Mouse (Mus musculus): ENCODE results near the gene Adm. TPM values are rescaled to one million over a fixed set of nuclear protein-coding genes. Genes with fewer than 3 reads are reported as not detected.

Gene Adm
- 23.1 and 29.7 TPM in 2 replicates for polyA plus RNA-seq (2012; rRNA removed; ENCODE audit: low replicate concordance)

DNA sequence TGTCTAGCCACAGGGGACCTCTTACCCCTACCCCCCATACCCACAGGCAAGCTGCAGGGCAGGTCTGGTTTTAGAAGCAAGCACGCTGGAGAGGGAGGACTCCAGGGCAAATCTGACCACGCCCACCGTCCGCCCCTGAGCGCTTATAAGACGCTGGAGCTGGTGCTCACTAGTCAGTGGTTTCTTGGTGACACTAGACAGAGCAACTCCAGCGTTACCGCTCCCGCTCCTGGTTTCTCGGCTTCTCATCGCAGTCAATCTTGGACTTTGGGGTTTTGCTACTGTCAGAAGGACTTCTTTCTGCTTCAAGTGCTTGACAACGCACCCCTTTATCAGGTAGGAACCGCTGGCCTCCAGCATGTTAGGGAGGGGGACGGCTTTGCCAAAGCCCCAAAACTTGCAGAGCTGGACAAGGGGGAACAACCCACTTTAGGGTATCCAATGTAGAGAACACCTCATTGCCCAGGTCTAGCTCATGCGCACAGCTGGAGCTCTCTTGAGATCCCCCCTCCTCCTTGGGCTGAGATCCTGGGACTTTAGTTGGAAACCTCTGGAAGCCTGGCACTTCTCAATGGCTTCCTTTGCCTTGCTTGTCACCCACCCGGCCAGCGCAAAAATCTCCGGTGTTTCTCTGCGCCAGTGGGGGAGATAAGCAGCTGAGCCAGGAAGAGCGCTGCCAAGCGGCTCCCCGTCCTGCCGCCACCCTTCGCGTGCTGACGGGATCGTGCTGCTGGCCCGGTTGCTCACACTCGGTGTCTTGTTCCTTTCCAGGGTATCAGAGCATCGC is at the start of gene Adm:
TSS of gene Adm (plus strand) at position 176 of the 787 bp plus-strand sequence.

DNA sequence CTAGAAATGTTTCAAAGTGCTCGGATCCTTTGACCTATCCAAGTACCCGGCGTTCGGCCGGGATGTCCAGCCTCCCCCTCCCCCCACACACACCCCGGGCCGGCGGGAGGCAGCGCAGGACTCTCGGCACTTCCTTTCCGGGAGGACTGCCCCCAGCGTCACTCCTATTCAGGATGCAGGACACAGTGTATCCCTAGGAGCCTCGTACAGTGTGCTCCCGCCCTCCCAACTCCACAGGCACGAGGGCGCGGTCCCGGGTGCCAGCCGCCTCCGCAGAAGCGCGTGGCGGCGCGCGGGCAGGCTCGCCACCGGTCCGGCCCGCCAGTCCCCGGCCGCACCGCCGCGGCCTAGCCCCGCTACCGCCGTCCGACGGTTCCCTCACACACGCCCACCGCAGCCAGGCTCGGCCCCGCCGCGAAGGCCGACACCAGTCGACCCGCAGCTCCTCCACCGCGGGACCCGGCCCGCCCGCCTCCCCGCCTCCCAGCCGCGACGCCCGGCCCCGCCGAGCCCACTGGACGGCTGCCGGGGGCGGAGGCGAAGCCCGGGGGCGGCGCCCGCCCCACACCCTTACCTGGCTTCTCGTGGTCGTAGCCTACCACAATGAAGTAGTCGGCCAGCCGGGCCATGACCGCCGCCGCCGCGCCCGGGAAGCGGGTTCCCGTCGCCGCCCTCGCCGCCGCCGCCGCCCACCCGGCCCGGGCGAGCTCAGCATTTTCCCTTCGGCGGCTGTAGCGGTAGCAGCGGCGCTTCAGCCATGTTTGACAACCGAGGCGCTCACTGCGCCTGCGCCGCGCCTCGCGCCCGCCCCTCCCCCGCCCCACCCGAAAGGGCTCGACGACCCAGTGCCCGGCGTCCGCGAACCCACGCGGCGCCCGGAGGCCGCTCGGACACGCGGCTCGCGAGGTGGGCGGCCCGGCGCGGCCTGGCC is 13.1 kb upstream of the Adm start, which contains the start of gene Sbf2:
TSS of gene Sbf2 (minus strand) at position 790 of the 931 bp plus-strand sequence.

Other genes with a start within 250 kb of the Adm start
- gene Sbf2, start 12.7 kb upstream of the Adm start, polyA plus RNA-seq (2012; rRNA removed; ENCODE audit: low replicate concordance): 21.7 and 26.3 TPM in 2 replicates
- 35.5 and 70.3 TPM in 2 replicates for gene Ampd3, start 140.5 kb downstream of the Adm start, polyA plus RNA-seq (2012; rRNA removed; ENCODE audit: low replicate concordance)
- 31.2 and 38.6 TPM in 2 replicates for gene Rnf141, start 216.8 kb downstream of the Adm start, polyA plus RNA-seq (2012; rRNA removed; ENCODE audit: low replicate concordance)
- gene Lyve1, start 235.6 kb downstream of the Adm start, polyA plus RNA-seq (2012; rRNA removed; ENCODE audit: low replicate concordance): 24.0 and 47.9 TPM in 2 replicates